Mouse (Mus musculus) CH12.LX (cell line): ENCODE results near the gene Cep126. TPM values are rescaled to one million over a fixed set of nuclear protein-coding genes. Genes with fewer than 3 reads are reported as not detected.

ENCODE experiments used
- DNase-seq: peaks from one replicate; pipeline ENCODE4 v3.0.0-alpha.2; 2013; ENCODE audit errors: extremely low read depth
- H3K27ac ChIP-seq: 2 replicates; pipeline ENCODE4 v1.5.1; 2012; ENCODE audit warnings: low read depth, mild to moderate bottlenecking, control low read depth, moderate library complexity; ENCODE audit not compliant: insufficient read depth
- H3K27me3 ChIP-seq: replicated peaks from 2 replicates; pipeline ENCODE3; 2012; ENCODE audit warnings: inconsistent platforms
- H3K36me3 ChIP-seq, 2 experiments: replicated peaks in 1 of 2; 2 replicates each; pipeline versions ENCODE3 to v1.6.1; 2012; ENCODE audit warnings: inconsistent platforms in 1 of 2, low read length in 1 of 2, mild to moderate bottlenecking in 1 of 2, mixed read lengths in 1 of 2, moderate library complexity in 1 of 2; ENCODE audit not compliant: control insufficient read depth in 1 of 2, insufficient read depth in 1 of 2
- H3K4me1 ChIP-seq, 2 experiments: 2 replicates each; pipeline ENCODE4 v1.6.1; 2012; ENCODE audit warnings: inconsistent platforms in 1 of 2, moderate library complexity in 1 of 2; ENCODE audit not compliant: insufficient read depth in 2 of 2, control insufficient read depth in 1 of 2
- H3K4me2 ChIP-seq: 2 replicates; pipeline ENCODE4 v1.6.1; 2012; ENCODE audit warnings: low read depth, mild to moderate bottlenecking, control low read depth; ENCODE audit not compliant: poor library complexity, insufficient read depth, severe bottlenecking
- H3K4me3 ChIP-seq, 3 experiments: fragments of 150-350 bp in 1 of 3; sonication (generic) in 1 of 3; replicated peaks in 1 of 3; 2 replicates each; pipeline versions ENCODE3 to v1.5.1; 2011 to 2012; ENCODE audit warnings: low read depth in 2 of 3, low read length in 2 of 3, mild to moderate bottlenecking in 2 of 3, moderate library complexity in 2 of 3, control low read depth in 1 of 3, improper control_type of control experiment in 1 of 3, inconsistent platforms in 1 of 3, mixed read lengths in 1 of 3; ENCODE audit not compliant: poor library complexity in 1 of 3
- H3K79me2 ChIP-seq: replicated peaks from 2 replicates; pipeline ENCODE4 v1.6.1; 2012; ENCODE audit warnings: mild to moderate bottlenecking, moderate library complexity; ENCODE audit not compliant: control insufficient read depth, poor library complexity, insufficient read depth, severe bottlenecking; ENCODE audit errors: extremely low read depth
- H3K9ac ChIP-seq: 2 replicates; pipeline ENCODE4 v1.6.1; 2012; ENCODE audit warnings: low read depth, mild to moderate bottlenecking, control low read depth, moderate library complexity; ENCODE audit not compliant: insufficient read depth
- H3K9me3 ChIP-seq: replicated peaks from 2 replicates; pipeline ENCODE3; 2012; ENCODE audit warnings: low read length, inconsistent platforms, mixed read lengths
- CHD1 ChIP-seq: IDR thresholded peaks from 2 replicates; pipeline ENCODE4 v1.6.1; 2012; ENCODE audit warnings: low read depth, low read length, improper control_type of control experiment, inconsistent platforms
- CHD2 ChIP-seq: IDR thresholded peaks from 2 replicates; pipeline ENCODE4 v1.6.1; 2011; ENCODE audit warnings: low read length, improper control_type of control experiment
- ELF1 ChIP-seq: IDR thresholded peaks from 2 replicates; pipeline ENCODE4 v1.6.1; 2014; ENCODE audit warnings: low read depth, mild to moderate bottlenecking, inconsistent platforms, low read length, improper control_type of control experiment
- EP300 ChIP-seq: IDR thresholded peaks from 2 replicates; pipeline ENCODE4 v1.6.1; 2011; ENCODE audit warnings: low read length, improper control_type of control experiment
- ETS1 ChIP-seq: conservative IDR thresholded peaks from 2 replicates; pipeline ENCODE4 v1.6.1; 2012; ENCODE audit warnings: low read depth, mild to moderate bottlenecking, inconsistent platforms, low read length, improper control_type of control experiment, moderate library complexity
- GABPA ChIP-seq: IDR thresholded peaks from 2 replicates; pipeline ENCODE4 v1.6.1; 2012; ENCODE audit warnings: low read depth, low read length, improper control_type of control experiment, inconsistent platforms; ENCODE audit not compliant: insufficient replicate concordance
- HCFC1 ChIP-seq: IDR thresholded peaks from 2 replicates; pipeline ENCODE4 v1.6.1; 2012; ENCODE audit warnings: low read depth, mild to moderate bottlenecking, inconsistent platforms, low read length, improper control_type of control experiment
- IRF4 ChIP-seq: IDR thresholded peaks from 2 replicates; pipeline ENCODE4 v1.6.1; 2014; ENCODE audit warnings: low read depth, mild to moderate bottlenecking, inconsistent platforms, low read length, improper control_type of control experiment
- JUN ChIP-seq: IDR thresholded peaks from 2 replicates; pipeline ENCODE4 v1.6.1; 2011; ENCODE audit warnings: low read depth, mild to moderate bottlenecking, low read length, improper control_type of control experiment, moderate library complexity; ENCODE audit not compliant: insufficient read depth
- JUND ChIP-seq: conservative IDR thresholded peaks from 2 replicates; pipeline ENCODE4 v1.6.1; 2011; ENCODE audit warnings: low read depth, low read length, improper control_type of control experiment
- MAX ChIP-seq: IDR thresholded peaks from 2 replicates; pipeline ENCODE4 v1.6.1; 2011; ENCODE audit warnings: low read length, improper control_type of control experiment
- MAZ ChIP-seq: IDR thresholded peaks from 2 replicates; pipeline ENCODE4 v1.6.1; 2012; ENCODE audit warnings: low read depth, mild to moderate bottlenecking, inconsistent platforms, low read length, improper control_type of control experiment, moderate library complexity
- MEF2A ChIP-seq: IDR thresholded peaks from 2 replicates; pipeline ENCODE4 v1.6.1; 2014; ENCODE audit warnings: low read depth, mild to moderate bottlenecking, inconsistent platforms, low read length, improper control_type of control experiment, borderline replicate concordance
- MXI1 ChIP-seq: IDR thresholded peaks from 2 replicates; pipeline ENCODE4 v1.6.1; 2011; ENCODE audit warnings: mild to moderate bottlenecking, low read depth, low read length, improper control_type of control experiment
- NELFE ChIP-seq: IDR thresholded peaks from 2 replicates; pipeline ENCODE4 v1.6.1; 2011; ENCODE audit warnings: low read depth, low read length, improper control_type of control experiment
- NRF1 ChIP-seq: IDR thresholded peaks from 2 replicates; pipeline ENCODE4 v1.6.1; 2014; ENCODE audit warnings: low read depth, mild to moderate bottlenecking, inconsistent platforms, low read length, improper control_type of control experiment, moderate library complexity
- PAX5 ChIP-seq: IDR thresholded peaks from 2 replicates; pipeline ENCODE4 v1.6.1; 2012; ENCODE audit warnings: low read length, inconsistent platforms, mixed read lengths
- POLR2A ChIP-seq: IDR thresholded peaks from 2 replicates; pipeline ENCODE4 v1.6.1; 2011; ENCODE audit warnings: low read depth, mild to moderate bottlenecking, improper control_type of control experiment, low read length
- RAD21 ChIP-seq: IDR thresholded peaks from 2 replicates; pipeline ENCODE4 v1.6.1; 2011; ENCODE audit warnings: low read depth, mild to moderate bottlenecking, low read length, improper control_type of control experiment, moderate library complexity
- SIN3A ChIP-seq: IDR thresholded peaks from 2 replicates; pipeline ENCODE4 v1.6.1; 2012; ENCODE audit warnings: low read length, improper control_type of control experiment, inconsistent platforms
- TBP ChIP-seq: conservative IDR thresholded peaks from 2 replicates; pipeline ENCODE4 v1.6.1; 2011; ENCODE audit warnings: low read depth, low read length, improper control_type of control experiment
- UBTF ChIP-seq: IDR thresholded peaks from 2 replicates; pipeline ENCODE4 v1.6.1; 2012; ENCODE audit warnings: low read depth, mild to moderate bottlenecking, inconsistent platforms, low read length, improper control_type of control experiment, moderate library complexity
- ZC3H11A ChIP-seq: IDR thresholded peaks from 2 replicates; pipeline ENCODE4 v1.6.1; 2012; ENCODE audit warnings: low read depth, mild to moderate bottlenecking, inconsistent platforms, low read length, improper control_type of control experiment
- ZMIZ1 ChIP-seq: IDR thresholded peaks from 2 replicates; pipeline ENCODE4 v1.6.1; 2012; ENCODE audit warnings: low read depth, mild to moderate bottlenecking, inconsistent platforms, low read length, improper control_type of control experiment
- dilution Hi-C: fragments of 300-500 bp; cut with MboI; formaldehyde crosslinking; loops from 2 replicates; pipeline ENCODE4 v1.14.3; 2020; ENCODE audit warnings: low sequenced_read_pairs; ENCODE audit not compliant: extremely low pct_unique_long_range_greater_than_20kb, extremely low pct_ligation_motif_present
- in situ Hi-C: fragments of 300-500 bp; cut with MboI; formaldehyde crosslinking; loops from 3 replicates; pipeline ENCODE4 v1.14.3; 2019; ENCODE audit warnings: low sequenced_read_pairs, low pct_ligation_motif_present, low pct_unique_long_range_greater_than_20kb, mixed read lengths
- polyA plus RNA-seq: library from polyadenylated mRNA; unstranded; fragments of >175 nt; gene quantifications from 2 replicates; pipeline ENCODE4 v1.2.1, GENCODE M21; 2012; ENCODE audit warnings: low read depth; ENCODE audit not compliant: insufficient read length
- total RNA-seq, 2 experiments: library from RNA; depleted of rRNA; stranded (reverse); fragments of 300-350 nt in 1 of 2; fragments of >200 nt in 1 of 2; gene quantifications; 2 replicates each; pipeline ENCODE4 v1.2.3; 2012 to 2014

The Cep126 gene
- total and polyA plus RNA-seq, 3 experiments: not detected

DNA sequence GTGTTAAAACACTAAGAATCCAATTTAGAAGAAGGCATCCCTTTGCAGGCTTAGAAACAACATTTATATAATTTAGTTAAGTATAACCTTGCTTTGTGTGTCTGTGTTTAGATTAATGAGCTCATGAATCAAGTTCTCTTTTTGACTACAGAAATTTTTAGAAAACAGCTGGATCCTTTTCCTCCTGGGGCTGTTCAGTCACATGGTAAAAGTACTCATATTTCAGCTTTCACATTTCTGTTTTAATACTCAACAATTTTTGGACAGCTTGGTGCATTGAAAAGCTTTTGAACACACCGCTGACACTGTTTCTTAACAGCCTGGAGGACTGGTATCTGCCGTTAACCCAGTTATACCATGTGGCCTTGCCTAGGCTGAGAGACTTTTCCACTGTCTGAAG is 22.9 kb upstream of the Cep126 start:
- Histone ChIP-seq H3K79me2 (no peaks in the 10 kb centered on the region), H3K9ac (no peak overlapping the region), H3K4me1 (no peaks in the 10 kb centered on the region), H3K36me3 (no peaks in the 10 kb centered on the region), H3K27me3 (no peaks in the 10 kb centered on the region), H3K9me3 (no peaks in the 10 kb centered on the region), H3K27ac (no peak overlapping the region), H3K4me3 (no peak overlapping the region), H3K4me2 (no peak overlapping the region)
- in situ Hi-C loops (no loop called here), dilution Hi-C loops (no loop called here)
- no peak for TF ChIP-seq JUN
- no peak for DNase-seq

DNA sequence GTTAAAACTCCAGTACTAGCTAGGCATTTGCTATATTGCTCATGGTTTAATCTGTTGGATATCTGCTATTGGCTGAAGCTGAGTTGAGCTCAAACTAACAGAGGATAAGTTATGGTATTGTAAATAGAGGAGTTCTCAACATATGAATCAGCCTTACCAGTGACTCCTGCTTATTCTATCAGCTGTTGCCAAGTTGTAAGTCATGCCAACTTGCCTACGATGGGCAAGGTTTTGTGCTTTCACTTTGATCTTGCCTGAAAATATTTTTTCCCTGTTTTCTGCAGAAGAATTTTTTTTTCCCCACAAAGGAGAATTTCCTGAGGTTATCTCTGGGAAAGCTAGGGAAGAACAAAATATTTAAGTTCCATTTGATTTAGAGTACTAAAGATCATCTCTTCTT is 5.4 kb upstream of the Cep126 start:
- no peaks in the 10 kb centered on the region for H3K4me1 ChIP-seq

DNA sequence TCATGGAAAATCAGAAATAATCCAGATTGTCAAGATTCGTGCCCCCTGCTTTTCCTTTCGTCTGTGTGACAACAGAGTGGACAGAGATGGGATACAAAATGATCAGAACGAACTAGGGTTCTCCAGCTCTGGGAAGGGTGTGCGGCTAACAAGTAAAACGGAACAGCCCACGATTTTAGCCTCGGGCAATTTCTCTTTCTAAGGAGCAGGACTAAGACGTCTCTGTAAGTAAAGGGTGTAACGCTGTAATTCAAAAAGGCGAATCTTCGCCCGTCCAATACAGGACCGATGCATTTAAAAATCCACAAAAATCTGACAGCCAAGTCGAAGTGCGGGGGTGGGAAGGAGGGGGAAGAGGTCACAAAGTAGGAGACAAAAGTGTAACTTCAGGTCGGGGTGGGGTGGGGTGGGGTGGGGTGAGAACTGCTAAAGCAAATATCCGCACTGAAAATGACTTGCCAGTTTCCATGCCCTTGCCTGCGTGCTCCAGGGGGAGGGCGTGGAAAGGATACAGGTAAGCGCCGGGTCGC is 443 bp downstream of the Cep126 start:
- Histone ChIP-seq H3K9me3 (peaks cover 2% of the 10 kb centered on the region), H3K27me3 (no peaks in the 10 kb centered on the region), H3K4me1 (no peaks in the 10 kb centered on the region), H3K4me2 (no peak overlapping the region), H3K9ac (no peak overlapping the region), H3K4me3 (no peak overlapping the region), H3K79me2 (no peaks in the 10 kb centered on the region), H3K27ac (no peak overlapping the region), H3K36me3 (no peaks in the 10 kb centered on the region)
- no peak for TF ChIP-seq UBTF
- TF ChIP-seq MAZ: no peak
- no peak for TF ChIP-seq EP300
- TF ChIP-seq PAX5: no peak
- no peak for TF ChIP-seq ELF1
- TF ChIP-seq POLR2A: no peak
- TF ChIP-seq IRF4: no peak
- no peak for TF ChIP-seq MAX
- TF ChIP-seq SIN3A: no peak
- TF ChIP-seq MXI1: no peak
- TF ChIP-seq JUND: no peak
- no peak for TF ChIP-seq ETS1
- TF ChIP-seq CHD1: no peak
- no peak for TF ChIP-seq ZC3H11A
- no peak for TF ChIP-seq MEF2A
- dilution Hi-C loops (no loop called here), in situ Hi-C loops (no loop called here)
- no peak for DNase-seq

More for the DNA sequence above, 5.4 kb upstream of the Cep126 start:
- no peaks in the 10 kb centered on the region for H3K27me3 ChIP-seq
- H3K4me2 ChIP-seq: no peak overlapping the region
- H3K27ac ChIP-seq: no peak overlapping the region
- in situ Hi-C loops (no loop called here), dilution Hi-C loops (no loop called here)
- no peaks in the 10 kb centered on the region for H3K79me2 ChIP-seq
- TF ChIP-seq TBP: no peak
- TF ChIP-seq HCFC1: no peak
- no peak for TF ChIP-seq SIN3A
- TF ChIP-seq CHD2: no peak
- TF ChIP-seq ZMIZ1: no peak
- no peak for TF ChIP-seq RAD21
- no peak for TF ChIP-seq MEF2A
- no peak for TF ChIP-seq JUN
- no peak for TF ChIP-seq MAZ
- no peak for TF ChIP-seq POLR2A
- TF ChIP-seq NELFE: no peak
- no peak for TF ChIP-seq GABPA
- no peak for TF ChIP-seq MXI1
- no peak for TF ChIP-seq CHD1
- TF ChIP-seq NRF1: no peak
- TF ChIP-seq ETS1: no peak
- no peak for TF ChIP-seq UBTF
- H3K4me3 ChIP-seq: no peak overlapping the region
- no peak for DNase-seq
- no peaks in the 10 kb centered on the region for H3K9me3 ChIP-seq
- H3K9ac ChIP-seq: no peak overlapping the region
- no peaks in the 10 kb centered on the region for H3K36me3 ChIP-seq
